Mouse (Mus musculus): ENCODE measurements around the gene Selenom. TPM values are rescaled to one million over a fixed set of nuclear protein-coding genes. Genes with fewer than 3 reads are reported as not detected.
A peak's percentile ranks its signal among the peaks of the same experiment; 100 is the strongest.

Selenom gene
- polyA plus RNA-seq, 1 experiment from 2014 or later: 283 TPM

DNA sequence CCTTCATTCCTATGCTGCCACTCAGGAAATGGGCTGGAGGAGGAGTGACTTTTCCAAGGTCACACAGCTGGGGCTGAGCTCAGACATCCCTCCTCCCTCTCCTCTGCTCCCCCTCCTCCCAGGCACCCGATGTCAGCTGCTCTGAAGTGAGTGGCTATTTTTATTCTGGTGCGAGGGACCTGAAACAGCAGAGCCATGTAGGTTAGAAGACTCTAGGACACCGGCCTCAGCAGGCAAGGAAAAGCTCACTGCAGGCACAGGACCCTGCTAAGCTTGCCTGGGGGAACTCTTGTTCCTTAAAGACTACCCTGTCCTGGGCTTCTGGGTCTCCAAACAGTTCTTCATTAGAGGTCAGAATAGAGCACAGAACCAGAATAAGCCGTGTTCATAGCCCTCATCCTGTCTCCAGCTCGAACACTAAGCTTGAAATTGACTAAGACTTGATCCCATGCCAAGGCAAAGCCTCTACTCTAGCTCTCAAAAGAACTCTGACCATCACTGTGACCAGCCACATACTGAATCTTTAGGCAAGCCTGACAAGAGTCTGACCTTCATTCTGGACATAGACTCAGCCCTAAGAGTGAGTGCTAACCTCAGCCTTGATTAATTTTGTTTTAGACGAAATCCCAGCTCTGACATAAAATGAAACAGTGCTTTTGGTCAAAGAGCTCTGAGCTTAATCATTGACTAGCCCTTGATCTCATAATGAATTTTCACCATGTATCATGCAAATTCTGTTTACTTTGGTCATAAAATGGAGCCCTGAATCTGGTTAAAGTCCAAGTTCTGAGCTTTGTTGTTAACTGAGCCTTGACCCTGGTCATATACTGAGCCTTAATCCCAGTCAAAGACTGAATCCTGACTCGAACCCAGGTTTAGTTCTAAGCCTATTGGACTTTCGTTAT, 5.1 kb upstream of the Selenom start:
- H3K4me1 ChIP-seq (replicated peaks; ENCODE audit: control insufficient read depth, insufficient read depth, low read length): peaks cover 9% of the 10 kb centered on the region; the same call in 1 of the 2 replicates
- H3K4me2 ChIP-seq (replicated peaks; ENCODE audit: low read depth): 0 out of 2 replicates have a peak overlapping the region, but pooled peaks have one; percentile 7
- 33% methylated on average over 8 of the region's 8 CpGs for WGBS
- H3K36me3 ChIP-seq (ENCODE audit: control insufficient read depth, insufficient read depth): no peaks in the 10 kb centered on the region
- no peaks in the 10 kb centered on the region for H3K27me3 ChIP-seq (replicated peaks; ENCODE audit: control insufficient read depth, insufficient read depth, low read length)
- H3K9ac ChIP-seq (ENCODE audit: low read depth, low read length): no peak overlapping the region
- TF ChIP-seq CTCF (IDR thresholded peaks at IDR 0.05; ENCODE audit: low read depth): no peak
- ATAC-seq: peak; percentile 40
- H3K9me3 ChIP-seq (ENCODE audit: control insufficient read depth): no peaks in the 10 kb centered on the region
- H3K27ac ChIP-seq (ENCODE audit: low read depth, low read length): peak overlapping the region; percentile 37
- H3K4me3 ChIP-seq (ENCODE audit: low read depth, low read length): no peak overlapping the region

GRCm38 (mm10) chr11:3510321-3510720, 4.2 kb upstream of the Selenom start:
- Histone ChIP-seq H3K27me3 (replicated peaks; ENCODE audit: control insufficient read depth, insufficient read depth, low read length) (no peaks in the 10 kb centered on the region), H3K4me2 (replicated peaks; ENCODE audit: low read depth) (no peak overlapping the region), H3K9ac (ENCODE audit: low read depth, low read length) (no peak overlapping the region), H3K9me3 (ENCODE audit: control insufficient read depth) (no peaks in the 10 kb centered on the region), H3K4me1 (replicated peaks; ENCODE audit: control insufficient read depth, insufficient read depth, low read length) (peaks cover 5% of the 10 kb centered on the region; the same call in 1 of the 2 replicates), H3K4me3 (ENCODE audit: low read depth, low read length) (no peak overlapping the region), H3K27ac (ENCODE audit: low read depth, low read length) (peak overlapping the region; percentile 37), H3K36me3 (ENCODE audit: control insufficient read depth, insufficient read depth) (no peaks in the 10 kb centered on the region)
- no peak for TF ChIP-seq CTCF (IDR thresholded peaks at IDR 0.05; ENCODE audit: low read depth)
- ATAC-seq: no peak
- 45% methylated on average over 2 of the region's 2 CpGs for WGBS

GRCm38 (mm10) chr11:3513291-3513690, 1.2 kb upstream of the Selenom start:
- Histone ChIP-seq H3K4me1 (replicated peaks; ENCODE audit: control insufficient read depth, insufficient read depth, low read length) (peaks cover 15% of the 10 kb centered on the region), H3K4me3 (ENCODE audit: low read depth, low read length) (no peak overlapping the region), H3K9ac (ENCODE audit: low read depth, low read length) (no peak overlapping the region), H3K9me3 (ENCODE audit: control insufficient read depth) (no peaks in the 10 kb centered on the region), H3K4me2 (replicated peaks; ENCODE audit: low read depth) (no peak overlapping the region), H3K36me3 (ENCODE audit: control insufficient read depth, insufficient read depth) (no peaks in the 10 kb centered on the region), H3K27ac (ENCODE audit: low read depth, low read length) (no peak overlapping the region), H3K27me3 (replicated peaks; ENCODE audit: control insufficient read depth, insufficient read depth, low read length) (no peaks in the 10 kb centered on the region)
- no peak for ATAC-seq
- no peak for TF ChIP-seq CTCF (IDR thresholded peaks at IDR 0.05; ENCODE audit: low read depth)
- 90% methylated on average over 6 of the region's 6 CpGs for WGBS

DNA sequence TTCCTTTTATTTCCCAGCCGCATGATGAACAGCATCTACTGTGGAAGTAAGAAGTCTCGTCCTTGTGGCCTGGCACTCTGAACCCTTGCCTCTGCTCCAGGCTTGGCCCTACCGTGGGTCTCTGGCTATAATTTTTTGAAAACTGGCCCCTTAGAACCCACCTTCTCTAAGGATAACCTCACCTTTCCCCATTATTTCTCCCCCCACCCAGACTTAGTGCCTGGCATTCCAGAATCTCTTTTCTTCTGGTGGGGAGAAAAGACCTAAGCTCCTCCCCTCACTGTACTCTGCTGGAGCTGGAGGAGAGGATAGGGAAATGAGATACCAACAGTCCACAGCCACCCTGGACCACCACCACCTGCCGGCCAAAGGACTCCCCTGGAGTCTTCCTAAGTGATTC, 732 bp downstream of the Selenom start:
- H3K4me1 ChIP-seq (replicated peaks; ENCODE audit: control insufficient read depth, insufficient read depth, low read length): peaks cover 10% of the 10 kb centered on the region; the same call in 1 of the 2 replicates
- no peak for ATAC-seq
- peak overlapping the region; percentile 28; the same call in 1 of the 2 replicates for H3K27ac ChIP-seq (ENCODE audit: low read depth, low read length)
- no peaks in the 10 kb centered on the region for H3K27me3 ChIP-seq (replicated peaks; ENCODE audit: control insufficient read depth, insufficient read depth, low read length)
- H3K9ac ChIP-seq (ENCODE audit: low read depth, low read length): peak overlapping the region; percentile 51; the same call in 1 of the 2 replicates
- H3K4me3 ChIP-seq (ENCODE audit: low read depth, low read length): peak overlapping the region; percentile 59
- H3K36me3 ChIP-seq (ENCODE audit: control insufficient read depth, insufficient read depth): 0 out of 2 replicates have a peak, but pooled peaks cover 2% of the 10 kb centered on the region
- TF ChIP-seq CTCF (IDR thresholded peaks at IDR 0.05; ENCODE audit: low read depth): 0 out of 2 replicates have a peak, but pooled peaks have one; percentile 9
- peak overlapping the region; percentile 78 for H3K4me2 ChIP-seq (replicated peaks; ENCODE audit: low read depth)
- H3K9me3 ChIP-seq (ENCODE audit: control insufficient read depth): no peaks in the 10 kb centered on the region
- 29% methylated on average over 4 of the region's 4 CpGs for WGBS

DNA sequence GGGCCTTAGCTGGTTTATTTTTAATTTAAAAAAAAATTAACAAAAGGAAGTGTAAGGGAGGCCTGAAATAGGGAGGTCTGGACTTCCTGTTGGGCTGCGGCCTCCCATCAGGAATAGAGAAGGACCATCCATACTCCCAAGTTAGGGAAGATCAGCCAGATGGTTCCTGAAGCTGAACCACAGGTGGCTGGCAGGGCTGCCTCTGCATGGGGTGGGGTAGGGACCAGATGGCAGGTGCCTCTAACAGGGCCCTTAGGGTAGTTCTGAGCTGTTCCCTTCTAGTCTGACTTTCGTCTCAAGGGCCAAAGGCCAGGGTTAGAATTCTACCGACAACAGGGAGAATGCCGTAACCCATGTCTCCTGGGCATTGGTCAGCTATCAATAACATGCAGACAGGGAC, 1.2 kb downstream of the Selenom start:
- no peaks in the 10 kb centered on the region for H3K9me3 ChIP-seq (ENCODE audit: control insufficient read depth)
- H3K27me3 ChIP-seq (replicated peaks; ENCODE audit: control insufficient read depth, insufficient read depth, low read length): no peaks in the 10 kb centered on the region
- 0 out of 2 replicates have a peak overlapping the region, but pooled peaks have one; percentile 2 for H3K9ac ChIP-seq (ENCODE audit: low read depth, low read length)
- WGBS: 55% methylated on average over 4 of the region's 4 CpGs
- peak overlapping the region; percentile 59 for H3K4me3 ChIP-seq (ENCODE audit: low read depth, low read length)
- H3K27ac ChIP-seq (ENCODE audit: low read depth, low read length): no peak overlapping the region
- H3K4me2 ChIP-seq (replicated peaks; ENCODE audit: low read depth): peak overlapping the region; percentile 78
- peaks cover 7% of the 10 kb centered on the region; the same call in 1 of the 2 replicates for H3K36me3 ChIP-seq (ENCODE audit: control insufficient read depth, insufficient read depth)
- peaks cover 10% of the 10 kb centered on the region; the same call in 1 of the 2 replicates for H3K4me1 ChIP-seq (replicated peaks; ENCODE audit: control insufficient read depth, insufficient read depth, low read length)
- no peak for TF ChIP-seq CTCF (IDR thresholded peaks at IDR 0.05; ENCODE audit: low read depth)
- ATAC-seq: no peak

DNA sequence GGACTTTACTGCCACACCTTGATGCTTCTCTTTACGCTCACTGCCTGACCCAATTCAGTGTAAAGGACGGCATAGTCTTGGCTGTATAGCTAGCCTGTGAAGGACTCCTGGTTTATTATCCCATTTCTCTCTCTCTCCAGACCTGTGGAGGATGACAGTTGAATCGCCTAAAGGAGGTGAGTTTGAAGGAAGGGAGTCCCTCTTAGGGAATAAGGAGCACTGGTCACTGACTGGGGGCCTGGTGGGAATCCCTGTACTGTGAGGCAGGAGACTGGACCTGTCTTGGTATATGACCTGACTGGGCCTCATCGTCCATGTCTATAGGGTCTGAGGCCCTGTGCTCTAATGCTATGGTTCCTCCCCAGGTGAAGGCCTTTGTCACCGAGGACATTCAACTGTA, 1.6 kb downstream of the Selenom start:
- WGBS: 71% methylated on average over 5 of the region's 5 CpGs
- H3K4me3 ChIP-seq (ENCODE audit: low read depth, low read length): 0 out of 2 replicates have a peak overlapping the region, but pooled peaks have one; percentile 59
- peaks cover 10% of the 10 kb centered on the region; the same call in 1 of the 2 replicates for H3K4me1 ChIP-seq (replicated peaks; ENCODE audit: control insufficient read depth, insufficient read depth, low read length)
- 0 out of 2 replicates have a peak overlapping the region, but pooled peaks have one; percentile 2 for H3K9ac ChIP-seq (ENCODE audit: low read depth, low read length)
- H3K27ac ChIP-seq (ENCODE audit: low read depth, low read length): peak overlapping the region; percentile 28; the same call in 1 of the 2 replicates
- no peaks in the 10 kb centered on the region for H3K9me3 ChIP-seq (ENCODE audit: control insufficient read depth)
- H3K27me3 ChIP-seq (replicated peaks; ENCODE audit: control insufficient read depth, insufficient read depth, low read length): no peaks in the 10 kb centered on the region
- H3K36me3 ChIP-seq (ENCODE audit: control insufficient read depth, insufficient read depth): peaks cover 12% of the 10 kb centered on the region; the same call in 1 of the 2 replicates
- ATAC-seq: no peak
- TF ChIP-seq CTCF (IDR thresholded peaks at IDR 0.05; ENCODE audit: low read depth): no peak
- H3K4me2 ChIP-seq (replicated peaks; ENCODE audit: low read depth): peak overlapping the region; percentile 78

Measured in intestine, postnatal 0 days (tissue).